Mouse (Mus musculus) CH12.LX (cell line): ENCODE measurements around the gene Gm28048. TPM values are rescaled to one million over a fixed set of nuclear protein-coding genes. Genes with fewer than 3 reads are reported as not detected.

Experiments
- DNase-seq: peaks from one replicate; pipeline ENCODE4 v3.0.0-alpha.2; 2013; ENCODE audit errors: extremely low read depth
- H3K27ac ChIP-seq: 2 replicates; pipeline ENCODE4 v1.5.1; 2012; ENCODE audit warnings: low read depth, mild to moderate bottlenecking, control low read depth, moderate library complexity; ENCODE audit not compliant: insufficient read depth
- H3K27me3 ChIP-seq: replicated peaks from 2 replicates; pipeline ENCODE3; 2012; ENCODE audit warnings: inconsistent platforms
- H3K36me3 ChIP-seq, 2 experiments: replicated peaks in 1 of 2; 2 replicates each; pipeline versions ENCODE3 to v1.6.1; 2012; ENCODE audit warnings: inconsistent platforms in 1 of 2, low read length in 1 of 2, mild to moderate bottlenecking in 1 of 2, mixed read lengths in 1 of 2, moderate library complexity in 1 of 2; ENCODE audit not compliant: control insufficient read depth in 1 of 2, insufficient read depth in 1 of 2
- H3K4me1 ChIP-seq, 2 experiments: 2 replicates each; pipeline ENCODE4 v1.6.1; 2012; ENCODE audit warnings: inconsistent platforms in 1 of 2, moderate library complexity in 1 of 2; ENCODE audit not compliant: insufficient read depth in 2 of 2, control insufficient read depth in 1 of 2
- H3K4me2 ChIP-seq: 2 replicates; pipeline ENCODE4 v1.6.1; 2012; ENCODE audit warnings: low read depth, mild to moderate bottlenecking, control low read depth; ENCODE audit not compliant: poor library complexity, insufficient read depth, severe bottlenecking
- H3K4me3 ChIP-seq, 3 experiments: fragments of 150-350 bp in 1 of 3; sonication (generic) in 1 of 3; replicated peaks in 1 of 3; 2 replicates each; pipeline versions ENCODE3 to v1.5.1; 2011 to 2012; ENCODE audit warnings: low read depth in 2 of 3, low read length in 2 of 3, mild to moderate bottlenecking in 2 of 3, moderate library complexity in 2 of 3, control low read depth in 1 of 3, improper control_type of control experiment in 1 of 3, inconsistent platforms in 1 of 3, mixed read lengths in 1 of 3; ENCODE audit not compliant: poor library complexity in 1 of 3
- H3K79me2 ChIP-seq: replicated peaks from 2 replicates; pipeline ENCODE4 v1.6.1; 2012; ENCODE audit warnings: mild to moderate bottlenecking, moderate library complexity; ENCODE audit not compliant: control insufficient read depth, poor library complexity, insufficient read depth, severe bottlenecking; ENCODE audit errors: extremely low read depth
- H3K9ac ChIP-seq: 2 replicates; pipeline ENCODE4 v1.6.1; 2012; ENCODE audit warnings: low read depth, mild to moderate bottlenecking, control low read depth, moderate library complexity; ENCODE audit not compliant: insufficient read depth
- H3K9me3 ChIP-seq: replicated peaks from 2 replicates; pipeline ENCODE3; 2012; ENCODE audit warnings: low read length, inconsistent platforms, mixed read lengths
- BHLHE40 ChIP-seq: IDR thresholded peaks from 2 replicates; pipeline ENCODE4 v1.6.1; 2011; ENCODE audit warnings: mild to moderate bottlenecking, low read depth, low read length, improper control_type of control experiment
- CTCF ChIP-seq, 2 experiments: IDR thresholded peaks in 1 of 2; conservative IDR thresholded peaks in 1 of 2; 2 replicates each; pipeline ENCODE4 v1.5.1; 2011 to 2012; ENCODE audit warnings: low read depth in 2 of 2, low read length in 2 of 2, improper control_type of control experiment in 1 of 2, inconsistent platforms in 1 of 2, mild to moderate bottlenecking in 1 of 2, moderate library complexity in 1 of 2
- EP300 ChIP-seq: IDR thresholded peaks from 2 replicates; pipeline ENCODE4 v1.6.1; 2011; ENCODE audit warnings: low read length, improper control_type of control experiment
- ETS1 ChIP-seq: conservative IDR thresholded peaks from 2 replicates; pipeline ENCODE4 v1.6.1; 2012; ENCODE audit warnings: low read depth, mild to moderate bottlenecking, inconsistent platforms, low read length, improper control_type of control experiment, moderate library complexity
- GABPA ChIP-seq: IDR thresholded peaks from 2 replicates; pipeline ENCODE4 v1.6.1; 2012; ENCODE audit warnings: low read depth, low read length, improper control_type of control experiment, inconsistent platforms; ENCODE audit not compliant: insufficient replicate concordance
- HCFC1 ChIP-seq: IDR thresholded peaks from 2 replicates; pipeline ENCODE4 v1.6.1; 2012; ENCODE audit warnings: low read depth, mild to moderate bottlenecking, inconsistent platforms, low read length, improper control_type of control experiment
- IRF4 ChIP-seq: IDR thresholded peaks from 2 replicates; pipeline ENCODE4 v1.6.1; 2014; ENCODE audit warnings: low read depth, mild to moderate bottlenecking, inconsistent platforms, low read length, improper control_type of control experiment
- KAT2A ChIP-seq: IDR thresholded peaks from 2 replicates; pipeline ENCODE4 v1.6.1; 2012; ENCODE audit warnings: low read length, improper control_type of control experiment, inconsistent platforms; ENCODE audit not compliant: insufficient replicate concordance
- MAFK ChIP-seq: IDR thresholded peaks from 2 replicates; pipeline ENCODE4 v1.6.1; 2011; ENCODE audit warnings: low read length, improper control_type of control experiment; ENCODE audit not compliant: insufficient replicate concordance
- MAX ChIP-seq: IDR thresholded peaks from 2 replicates; pipeline ENCODE4 v1.6.1; 2011; ENCODE audit warnings: low read length, improper control_type of control experiment
- MAZ ChIP-seq: IDR thresholded peaks from 2 replicates; pipeline ENCODE4 v1.6.1; 2012; ENCODE audit warnings: low read depth, mild to moderate bottlenecking, inconsistent platforms, low read length, improper control_type of control experiment, moderate library complexity
- MXI1 ChIP-seq: IDR thresholded peaks from 2 replicates; pipeline ENCODE4 v1.6.1; 2011; ENCODE audit warnings: mild to moderate bottlenecking, low read depth, low read length, improper control_type of control experiment
- MYC ChIP-seq: IDR thresholded peaks from 2 replicates; pipeline ENCODE4 v1.6.1; 2011; ENCODE audit warnings: low read depth, mild to moderate bottlenecking, improper control_type of control experiment, low read length
- NELFE ChIP-seq: IDR thresholded peaks from 2 replicates; pipeline ENCODE4 v1.6.1; 2011; ENCODE audit warnings: low read depth, low read length, improper control_type of control experiment
- NRF1 ChIP-seq: IDR thresholded peaks from 2 replicates; pipeline ENCODE4 v1.6.1; 2014; ENCODE audit warnings: low read depth, mild to moderate bottlenecking, inconsistent platforms, low read length, improper control_type of control experiment, moderate library complexity
- RAD21 ChIP-seq: IDR thresholded peaks from 2 replicates; pipeline ENCODE4 v1.6.1; 2011; ENCODE audit warnings: low read depth, mild to moderate bottlenecking, low read length, improper control_type of control experiment, moderate library complexity
- SMC3 ChIP-seq: IDR thresholded peaks from 2 replicates; pipeline ENCODE4 v1.6.1; 2011; ENCODE audit warnings: low read depth, low read length, improper control_type of control experiment
- TBP ChIP-seq: conservative IDR thresholded peaks from 2 replicates; pipeline ENCODE4 v1.6.1; 2011; ENCODE audit warnings: low read depth, low read length, improper control_type of control experiment
- TCF12 ChIP-seq: IDR thresholded peaks from 2 replicates; pipeline ENCODE4 v1.6.1; 2014; ENCODE audit warnings: low read depth, mild to moderate bottlenecking, inconsistent platforms, low read length, improper control_type of control experiment
- USF1 ChIP-seq: IDR thresholded peaks from 2 replicates; pipeline ENCODE4 v1.6.1; 2014; ENCODE audit warnings: low read depth, mild to moderate bottlenecking, inconsistent platforms, low read length, improper control_type of control experiment
- USF2 ChIP-seq: conservative IDR thresholded peaks from 2 replicates; pipeline ENCODE4 v1.6.1; 2011; ENCODE audit warnings: low read depth, low read length, improper control_type of control experiment
- ZC3H11A ChIP-seq: IDR thresholded peaks from 2 replicates; pipeline ENCODE4 v1.6.1; 2012; ENCODE audit warnings: low read depth, mild to moderate bottlenecking, inconsistent platforms, low read length, improper control_type of control experiment
- ZMIZ1 ChIP-seq: IDR thresholded peaks from 2 replicates; pipeline ENCODE4 v1.6.1; 2012; ENCODE audit warnings: low read depth, mild to moderate bottlenecking, inconsistent platforms, low read length, improper control_type of control experiment
- ZNF384 ChIP-seq: IDR thresholded peaks from 2 replicates; pipeline ENCODE4 v1.6.1; 2012; ENCODE audit warnings: low read depth, low read length, improper control_type of control experiment, inconsistent platforms
- dilution Hi-C: fragments of 300-500 bp; cut with MboI; formaldehyde crosslinking; loops from 2 replicates; pipeline ENCODE4 v1.14.3; 2020; ENCODE audit warnings: low sequenced_read_pairs; ENCODE audit not compliant: extremely low pct_unique_long_range_greater_than_20kb, extremely low pct_ligation_motif_present
- in situ Hi-C: fragments of 300-500 bp; cut with MboI; formaldehyde crosslinking; loops from 3 replicates; pipeline ENCODE4 v1.14.3; 2019; ENCODE audit warnings: low sequenced_read_pairs, low pct_ligation_motif_present, low pct_unique_long_range_greater_than_20kb, mixed read lengths
- polyA plus RNA-seq: library from polyadenylated mRNA; unstranded; fragments of >175 nt; gene quantifications from 2 replicates; pipeline ENCODE4 v1.2.1, GENCODE M21; 2012; ENCODE audit warnings: low read depth; ENCODE audit not compliant: insufficient read length
- total RNA-seq, 2 experiments: library from RNA; depleted of rRNA; stranded (reverse); fragments of 300-350 nt in 1 of 2; fragments of >200 nt in 1 of 2; gene quantifications; 2 replicates each; pipeline ENCODE4 v1.2.3; 2012 to 2014

The Gm28048 gene
- total and polyA plus RNA-seq, 3 experiments: 32.6 to 93.3 (median 59.5) TPM

- Histone ChIP-seq H3K27ac (no peak overlapping the region), H3K9ac (no peak overlapping the region), H3K4me1 (peaks cover 7 to 35% of the 10 kb centered on the region in 2 experiments; a peak in 3 of 4 replicates), H3K9me3 (no peaks in the 10 kb centered on the region), H3K4me2 (no peak overlapping the region), H3K4me3 (no peak overlapping the region), H3K36me3 (peaks cover 0 to 30% of the 10 kb centered on the region in 2 experiments), H3K79me2 (peaks cover 2% of the 10 kb centered on the region; the same call in 1 of the 2 replicates), H3K27me3 (no peaks in the 10 kb centered on the region)
- in situ Hi-C loops: loop anchor here (5.0 to 10.0 kb wide), 2 partner anchors 326 to 733 kb away; no protein-coding TSS in a partner anchor
- dilution Hi-C loops: no loop called here
- TF ChIP-seq IRF4 (no peak), MAFK (no peak), HCFC1 (no peak), ETS1 (no peak), CTCF (conservative IDR thresholded peaks at IDR 0.05 in 1 of 2, IDR thresholded peaks at IDR 0.05 in 1 of 2; ENCODE audit: low read depth in 2 of 2, low read length in 2 of 2) (peak; percentile 39 to 76), ZMIZ1 (no peak), ZNF384 (peak; percentile 93), MAZ (no peak), RAD21 (peak; percentile 81), MXI1 (no peak), USF1 (no peak), ZC3H11A (peak; percentile 61), TCF12 (no peak), GABPA (no peak), EP300 (no peak), SMC3 (peak; percentile 83), TBP (no peak), USF2 (no peak), MAX (no peak), BHLHE40 (no peak)
- no peak for DNase-seq
Observed at GRCm38 (mm10) chr11:22957791-22958374, 24.0 kb downstream of the Gm28048 start.

GRCm38 (mm10) chr11:22956830-22957229, 25.1 kb downstream of the Gm28048 start:
- no peak overlapping the region for H3K4me2 ChIP-seq
- peak; percentile 87 for DNase-seq
- peaks cover 12 to 46% of the 10 kb centered on the region in 2 experiments; a peak in 3 of 4 replicates for H3K4me1 ChIP-seq
- H3K9me3 ChIP-seq: no peaks in the 10 kb centered on the region
- H3K36me3 ChIP-seq: peaks cover 0 to 30% of the 10 kb centered on the region in 2 experiments
- in situ Hi-C loops: loop anchor here (5.0 to 10.0 kb wide), 2 partner anchors 325 to 732 kb away; no protein-coding TSS in a partner anchor
- peaks cover 2% of the 10 kb centered on the region; the same call in 1 of the 2 replicates for H3K79me2 ChIP-seq
- no peak overlapping the region for H3K9ac ChIP-seq
- dilution Hi-C loops: no loop called here
- no peaks in the 10 kb centered on the region for H3K27me3 ChIP-seq
- no peak overlapping the region for H3K4me3 ChIP-seq
- H3K27ac ChIP-seq: no peak overlapping the region
- peak; percentile 43 to 97 for TF ChIP-seq CTCF (conservative IDR thresholded peaks at IDR 0.05 in 1 of 2, IDR thresholded peaks at IDR 0.05 in 1 of 2; ENCODE audit: low read depth in 2 of 2, low read length in 2 of 2)
- TF ChIP-seq MYC: peak; percentile 36; the same call in 1 of the 2 replicates
- TF ChIP-seq BHLHE40: no peak
- TF ChIP-seq NELFE: peak; percentile 31; the same call in 1 of the 2 replicates
- TF ChIP-seq IRF4: peak; percentile 50
- TF ChIP-seq SMC3: peak; percentile 100
- TF ChIP-seq NRF1: peak; percentile 45; the same call in 1 of the 2 replicates
- no peak for TF ChIP-seq KAT2A
- TF ChIP-seq ZC3H11A: peak; percentile 100
